Mouse (Mus musculus) stomach, embryonic 15.5 days (tissue): ENCODE results near the gene Defa25. TPM values are rescaled to one million over a fixed set of nuclear protein-coding genes. Genes with fewer than 3 reads are reported as not detected.
"Not testable (repeated sequence)": the region's sequence is repeated elsewhere in the genome, so short reads cannot be mapped to it uniquely, and the experiment has no call there.

Experiments used
- ATAC-seq: fragments of 200-750 bp; cut with Nextera tagmentation; 2 replicates; pipeline ENCODE4 v1.8.0; 2017; ENCODE audit warnings: low read depth, moderate number of reproducible peaks, moderate TSS enrichment; ENCODE audit not compliant: insufficient read depth, low FRiP score
- H3K27ac ChIP-seq: fragments of 300-500 bp; sonication (generic); 2 replicates; pipeline ENCODE4 v1.5.1; 2015; ENCODE audit warnings: mild to moderate bottlenecking, inconsistent platforms
- H3K27me3 ChIP-seq: fragments of 300-500 bp; sonication (generic); replicated peaks from 2 replicates; pipeline ENCODE4 v1.6.1; 2015; ENCODE audit warnings: inconsistent platforms
- H3K36me3 ChIP-seq: fragments of 300-500 bp; sonication (generic); 2 replicates; pipeline ENCODE4 v1.6.1; 2015; ENCODE audit warnings: inconsistent platforms
- H3K4me1 ChIP-seq: fragments of 300-500 bp; sonication (generic); 2 replicates; pipeline ENCODE4 v1.6.1; 2015; ENCODE audit warnings: inconsistent platforms
- H3K4me2 ChIP-seq: fragments of 300-500 bp; sonication (generic); 2 replicates; pipeline ENCODE4 v1.6.1; 2015; ENCODE audit warnings: mild to moderate bottlenecking, inconsistent platforms
- H3K4me3 ChIP-seq: fragments of 300-500 bp; sonication (generic); replicated peaks from 2 replicates; pipeline ENCODE4 v1.5.1; 2015; ENCODE audit warnings: inconsistent platforms
- H3K9ac ChIP-seq: fragments of 300-500 bp; sonication (generic); 2 replicates; pipeline ENCODE4 v1.6.1; 2015; ENCODE audit warnings: inconsistent platforms
- H3K9me3 ChIP-seq: fragments of 300-500 bp; sonication (generic); 2 replicates; pipeline ENCODE4 v1.6.1; 2016; ENCODE audit warnings: inconsistent platforms
- WGBS: fragments of 180-500 bp; shearing (Covaris S2); methylation state at CpG from one replicate; pipeline ENCODE4 v1.1.7; 2015; 5-methylcytosine and 5-hydroxymethylcytosine counted together
- polyA plus RNA-seq: library from polyadenylated mRNA; unstranded; fragments of >200 nt; fragmentation: Nextera tagmentation; extraction: Ambion mirVana; gene quantifications from 2 replicates; pipeline ENCODE4 v1.2.1, GENCODE M21; 2015

Gene Defa25
- polyA plus RNA-seq: not detected in 2 replicates

DNA sequence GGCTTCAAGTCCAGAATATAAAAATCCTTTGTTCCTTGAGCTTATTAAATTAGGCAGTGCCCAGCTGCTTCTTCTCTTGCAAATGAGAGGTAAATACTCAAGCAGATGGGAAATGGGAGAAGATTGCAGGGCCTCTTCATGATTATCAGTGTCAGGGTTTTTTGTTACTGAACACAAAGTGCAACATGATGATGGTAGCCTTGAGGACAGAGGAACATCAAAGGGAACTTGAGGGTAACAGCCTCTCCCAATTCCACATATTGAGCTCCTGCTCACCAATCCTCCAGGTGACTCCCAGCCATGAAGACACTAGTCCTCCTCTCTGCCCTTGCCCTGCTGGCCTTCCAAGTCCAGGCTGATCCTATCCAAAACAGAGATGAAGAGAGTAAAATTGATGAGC is at the start of gene Defa25:
Gene Defa25 (plus strand): TSS at position 301 of the 400 bp plus-strand sequence.
- H3K27ac ChIP-seq, H3K9ac ChIP-seq, ATAC-seq, H3K9me3 ChIP-seq, H3K27me3 ChIP-seq, H3K4me3 ChIP-seq, H3K36me3 ChIP-seq, H3K4me1 ChIP-seq, H3K4me2 ChIP-seq: not testable (repeated sequence)

DNA sequence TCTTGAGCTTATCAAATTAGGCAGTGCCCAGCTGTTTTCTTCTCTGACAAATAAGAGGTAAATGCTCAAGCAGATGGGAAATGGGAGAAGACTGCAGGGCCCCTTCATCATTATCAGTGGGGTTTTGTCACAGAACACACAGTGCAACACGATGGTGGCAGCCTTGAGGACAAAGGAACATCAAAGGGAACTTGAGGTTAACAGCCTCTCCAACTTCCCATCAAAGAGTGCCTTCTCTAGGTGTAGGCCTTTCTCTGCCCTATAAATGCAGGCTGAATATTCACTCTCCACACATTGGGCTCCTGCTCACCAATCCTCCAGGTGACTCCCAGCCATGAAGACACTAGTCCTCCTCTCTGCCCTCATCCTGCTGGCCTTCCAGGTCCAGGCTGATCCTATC is 29.5 kb upstream of the Defa25 start, which contains the start of gene Defa23:
Gene Defa23 (plus strand): TSS at position 301 of the 400 bp plus-strand sequence.
- ATAC-seq, H3K27me3 ChIP-seq, H3K4me3 ChIP-seq, H3K4me1 ChIP-seq, H3K4me2 ChIP-seq, H3K9ac ChIP-seq, H3K9me3 ChIP-seq, H3K36me3 ChIP-seq, H3K27ac ChIP-seq: not testable (repeated sequence)
- WGBS: no CpG with 5 or more reads among the region's 1 CpGs

DNA sequence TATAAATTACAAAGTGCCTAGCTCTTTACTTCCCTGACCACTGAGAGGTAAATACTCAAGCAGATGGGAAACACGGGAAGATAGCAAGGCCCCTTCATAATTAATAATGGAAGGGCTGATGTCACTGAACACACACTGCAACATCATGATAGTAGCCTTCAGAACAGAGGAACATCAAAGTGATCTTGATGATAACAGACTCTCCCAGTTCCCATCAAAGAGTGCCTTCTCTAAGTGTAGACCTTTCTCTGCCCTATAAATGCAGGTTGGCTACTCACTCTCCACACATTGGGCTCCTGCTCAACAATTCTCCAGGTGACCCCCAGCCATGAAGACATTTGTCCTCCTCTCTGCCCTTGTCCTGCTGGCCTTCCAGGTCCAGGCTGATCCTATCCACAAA is 19.5 kb upstream of the Defa25 start, which contains the start of gene Defa35:
Gene Defa35 (plus strand): TSS at position 301 of the 400 bp plus-strand sequence.
- not testable (repeated sequence) for H3K9ac ChIP-seq, H3K4me2 ChIP-seq, H3K36me3 ChIP-seq, ATAC-seq, H3K27ac ChIP-seq, H3K4me3 ChIP-seq, H3K9me3 ChIP-seq, H3K4me1 ChIP-seq, H3K27me3 ChIP-seq
- WGBS: 79% methylated on average over 1 of the region's 1 CpGs

DNA sequence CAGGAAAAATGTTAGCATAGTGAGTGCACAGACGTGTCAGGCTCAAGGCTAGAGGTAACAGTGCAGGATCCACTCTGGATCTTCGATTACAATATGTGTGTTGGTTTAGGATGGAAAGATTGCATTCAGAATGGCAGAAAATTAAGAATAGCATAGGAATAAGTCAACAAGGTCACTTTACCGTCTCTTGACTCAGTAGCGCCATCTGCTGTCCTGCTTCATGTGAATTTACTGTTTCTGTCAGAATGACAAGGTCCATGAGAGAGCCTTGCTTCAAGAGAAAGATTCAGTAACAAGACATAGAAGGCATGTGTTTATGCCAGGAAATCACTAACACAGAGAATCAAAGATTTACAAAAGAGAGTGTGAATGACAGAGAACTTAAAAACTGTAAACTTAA is 8.9 kb downstream of the Defa25 start:
- Histone ChIP-seq H3K27me3 (no peaks in the 10 kb centered on the region), H3K4me2 (no peak overlapping the region), H3K9me3 (no peaks in the 10 kb centered on the region), H3K4me3 (no peak overlapping the region), H3K9ac (no peak overlapping the region), H3K36me3 (no peaks in the 10 kb centered on the region), H3K4me1 (no peaks in the 10 kb centered on the region), H3K27ac (no peak overlapping the region)
- 40% methylated on average over 4 of the region's 4 CpGs for WGBS
- ATAC-seq: no peak

DNA sequence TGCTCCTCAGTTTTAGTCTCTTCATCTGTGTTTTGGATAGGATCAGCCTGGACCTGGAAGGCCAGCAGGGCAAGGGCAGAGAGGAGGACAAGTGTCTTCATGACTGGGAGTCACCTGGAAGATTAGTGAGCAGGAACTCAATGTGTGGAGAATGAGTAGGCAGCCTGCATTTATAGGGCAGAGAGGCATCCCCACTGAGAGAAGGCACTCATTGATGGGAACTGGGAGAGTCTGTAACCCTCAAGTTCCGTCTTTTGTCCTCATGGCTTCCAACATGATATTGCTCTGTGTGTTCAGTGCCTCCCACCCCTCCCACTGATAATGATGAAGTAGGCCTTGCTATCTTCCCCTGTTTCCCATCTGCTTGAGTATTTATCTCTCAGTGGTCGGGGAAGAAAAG is 11.7 kb downstream of the Defa25 start, which contains the start of gene Gm14851:
Gene Gm14851 (minus strand): TSS at position 101 of the 400 bp plus-strand sequence.
- not testable (repeated sequence) for ATAC-seq, H3K4me1 ChIP-seq, H3K27me3 ChIP-seq, H3K27ac ChIP-seq, H3K9ac ChIP-seq, H3K4me3 ChIP-seq, H3K9me3 ChIP-seq, H3K4me2 ChIP-seq, H3K36me3 ChIP-seq
- 100% methylated on average over 1 of the region's 2 CpGs for WGBS

DNA sequence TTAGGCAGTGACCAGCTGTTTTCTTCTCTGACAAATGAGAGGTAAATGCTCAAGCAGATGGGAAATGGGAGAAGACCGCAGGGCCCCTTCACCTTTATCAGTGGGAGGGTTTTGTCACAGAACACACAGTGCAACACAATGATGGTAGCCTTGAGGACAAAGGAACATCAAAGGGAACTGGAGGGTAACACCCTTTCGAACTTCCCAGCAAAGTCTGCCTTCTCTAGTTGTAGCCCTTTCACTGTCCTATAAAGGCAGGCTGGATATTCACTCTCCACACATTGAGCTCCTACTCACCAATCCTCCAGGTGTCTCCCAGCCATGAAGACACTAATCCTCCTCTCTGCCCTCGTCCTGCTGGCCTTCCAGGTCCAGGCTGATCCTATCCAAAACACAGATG is 50.1 kb downstream of the Defa25 start, which contains the start of gene Defa30:
Gene Defa30 (plus strand): TSS at position 301 of the 400 bp plus-strand sequence.
- not testable (repeated sequence) for H3K27me3 ChIP-seq, H3K9ac ChIP-seq, H3K4me2 ChIP-seq, H3K9me3 ChIP-seq, H3K4me1 ChIP-seq, H3K36me3 ChIP-seq, ATAC-seq, H3K4me3 ChIP-seq, H3K27ac ChIP-seq
- 69% methylated on average over 3 of the region's 3 CpGs for WGBS

Other genes starting within 250 kb of the Defa25 start
- not detected in 2 replicates for gene Defb33, start 191.8 kb upstream of the Defa25 start, polyA plus RNA-seq
- not detected in 2 replicates for gene Gm15056, start 181.8 kb upstream of the Defa25 start, polyA plus RNA-seq
- gene Gm6040, start 162.4 kb upstream of the Defa25 start, polyA plus RNA-seq: not detected in 2 replicates
- gene AY761185, start 139.7 kb upstream of the Defa25 start, polyA plus RNA-seq: not detected in 2 replicates
- not detected in 2 replicates for gene Defa21, start 58.9 kb upstream of the Defa25 start, polyA plus RNA-seq
- gene Defa23, start 29.4 kb upstream of the Defa25 start, polyA plus RNA-seq: not detected in 2 replicates
- gene Defa35, start 19.4 kb upstream of the Defa25 start, polyA plus RNA-seq: not detected in 2 replicates
- gene Gm14851, start 11.6 kb downstream of the Defa25 start, polyA plus RNA-seq: 0.63 TPM in 1 of 2 replicates, not detected in the other
- gene Defa30, start 50.2 kb downstream of the Defa25 start, polyA plus RNA-seq: not detected in 2 replicates
- gene Defa22, start 77.8 kb downstream of the Defa25 start, polyA plus RNA-seq: 0.78 TPM in 1 of 2 replicates, not detected in the other
- gene Defa31, start 107.2 kb downstream of the Defa25 start, polyA plus RNA-seq: not detected in 2 replicates
- not detected in 2 replicates for gene Gm15293, start 117.1 kb downstream of the Defa25 start, polyA plus RNA-seq
- not detected in 2 replicates for gene Gm15292, start 165.3 kb downstream of the Defa25 start, polyA plus RNA-seq
- gene Defa27, start 231.1 kb downstream of the Defa25 start, polyA plus RNA-seq: not detected in 2 replicates
- gene Defa29, start 242.6 kb downstream of the Defa25 start, polyA plus RNA-seq: not detected in 2 replicates